Mouse (Mus musculus) cortical plate, adult 2 months (tissue): ENCODE data around the gene Meiob. TPM values are rescaled to one million over a fixed set of nuclear protein-coding genes. Genes with fewer than 3 reads are reported as not detected.
A peak's percentile ranks its signal among the peaks of the same experiment; 100 is the strongest.

ENCODE experiments used
- H3K27ac ChIP-seq: fragments of 200-500 bp; 2 replicates; pipeline ENCODE4 v1.5.1; 2012; ENCODE audit warnings: low read length, control low read depth, inconsistent platforms; ENCODE audit not compliant: insufficient read depth
- H3K4me1 ChIP-seq: fragments of 200-500 bp; 2 replicates; pipeline ENCODE4 v1.6.1; 2011; ENCODE audit warnings: low read length; ENCODE audit not compliant: control insufficient read depth, insufficient read depth
- H3K4me3 ChIP-seq: fragments of 200-500 bp; 2 replicates; pipeline ENCODE4 v1.5.1; 2011; ENCODE audit warnings: mild to moderate bottlenecking, low read length, control low read depth; ENCODE audit not compliant: insufficient read depth
- CTCF ChIP-seq: fragments of 200-500 bp; IDR thresholded peaks from 2 replicates; pipeline ENCODE4 v1.5.1; 2011; ENCODE audit warnings: mild to moderate bottlenecking, control low read depth, low read length; ENCODE audit not compliant: insufficient read depth; ENCODE audit errors: extremely low read depth
- POLR2A ChIP-seq: fragments of 200-500 bp; IDR thresholded peaks from 2 replicates; pipeline ENCODE4 v1.6.1; 2011; ENCODE audit warnings: mild to moderate bottlenecking, low read length, control low read depth; ENCODE audit not compliant: insufficient read depth; ENCODE audit errors: extremely low read depth
- polyA plus RNA-seq: library from polyadenylated mRNA; depleted of rRNA; stranded (reverse); fragments of >200 nt; gene quantifications from 2 replicates; pipeline ENCODE4 v1.2.3, GENCODE M21; 2012

Gene Meiob
- polyA plus RNA-seq, 1 experiment: not detected

GRCm38 (mm10) chr17:24818172-24818571 is 14.1 kb downstream of the Meiob start:
- Histone ChIP-seq H3K4me3 (no peak overlapping the region), H3K4me1 (no peaks in the 10 kb centered on the region), H3K27ac (no peak overlapping the region)
- TF ChIP-seq CTCF (no peak), POLR2A (no peak)

GRCm38 (mm10) chr17:24819469-24819868 is 15.4 kb downstream of the Meiob start:
- no peak overlapping the region for H3K27ac ChIP-seq
- no peaks in the 10 kb centered on the region for H3K4me1 ChIP-seq
- TF ChIP-seq CTCF: no peak
- TF ChIP-seq POLR2A: no peak
- H3K4me3 ChIP-seq: no peak overlapping the region

- Histone ChIP-seq H3K4me1 (no peaks in the 10 kb centered on the region), H3K4me3 (no peak overlapping the region), H3K27ac (no peak overlapping the region)
- TF ChIP-seq CTCF (no peak), POLR2A (no peak)
These were observed 17.5 kb downstream of the Meiob start for GRCm38 (mm10) chr17:24821351-24822280.

DNA sequence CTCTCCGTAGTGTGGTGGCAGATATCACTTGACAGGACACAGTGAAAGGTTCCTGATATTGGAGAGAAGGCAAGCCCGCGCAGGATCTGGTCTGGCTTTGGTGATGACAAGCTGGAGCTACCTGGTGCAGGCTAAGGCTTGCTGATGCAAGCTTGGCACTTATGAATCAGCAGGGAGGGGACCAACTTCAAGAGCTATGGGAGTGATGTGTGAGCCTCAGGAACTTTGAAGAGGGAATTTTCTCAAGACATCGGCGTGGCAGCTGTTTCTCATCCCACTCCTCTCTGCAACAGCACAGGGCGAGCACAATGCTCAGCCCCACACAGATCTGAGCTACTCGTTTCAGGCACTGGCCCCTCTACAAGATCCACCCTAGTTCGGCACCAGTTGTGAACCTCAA is 35.8 kb downstream of the Meiob start, which contains the start of gene Hagh:
Gene Hagh, plus strand, starts transcription at position 302 of the 400 bp plus-strand sequence.
- no peak within 1 kb of the TSS for H3K4me3 ChIP-seq
- peaks cover 3% of the 10 kb centered on the region; the same call in 1 of the 2 replicates for H3K4me1 ChIP-seq
- H3K27ac ChIP-seq: no peak within 1 kb of the TSS
- TF ChIP-seq POLR2A (no peak), CTCF (no peak)

DNA sequence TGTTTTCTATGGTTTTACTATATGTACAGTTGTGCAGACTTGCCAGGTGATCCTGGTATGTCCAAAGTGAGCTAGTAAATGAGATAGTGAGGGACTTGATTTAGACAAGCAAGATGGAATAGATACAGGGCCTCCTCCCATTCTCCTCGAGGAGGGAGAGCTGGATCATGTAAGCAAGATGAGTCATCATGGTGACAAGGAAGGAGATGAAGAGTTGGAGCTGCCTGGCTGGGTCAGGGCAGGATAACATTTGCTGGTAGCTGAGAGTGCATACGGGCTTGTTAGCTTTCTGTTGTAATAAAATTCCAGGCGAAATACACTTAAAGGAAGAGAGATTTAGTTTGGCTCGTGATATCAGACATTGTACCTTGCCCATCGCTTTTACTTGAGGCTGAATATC is 36.3 kb downstream of the Meiob start:
- Histone ChIP-seq H3K4me3 (no peak overlapping the region), H3K4me1 (peaks cover 3% of the 10 kb centered on the region; the same call in 1 of the 2 replicates), H3K27ac (no peak overlapping the region)
- TF ChIP-seq POLR2A: no peak
- no peak for TF ChIP-seq CTCF

DNA sequence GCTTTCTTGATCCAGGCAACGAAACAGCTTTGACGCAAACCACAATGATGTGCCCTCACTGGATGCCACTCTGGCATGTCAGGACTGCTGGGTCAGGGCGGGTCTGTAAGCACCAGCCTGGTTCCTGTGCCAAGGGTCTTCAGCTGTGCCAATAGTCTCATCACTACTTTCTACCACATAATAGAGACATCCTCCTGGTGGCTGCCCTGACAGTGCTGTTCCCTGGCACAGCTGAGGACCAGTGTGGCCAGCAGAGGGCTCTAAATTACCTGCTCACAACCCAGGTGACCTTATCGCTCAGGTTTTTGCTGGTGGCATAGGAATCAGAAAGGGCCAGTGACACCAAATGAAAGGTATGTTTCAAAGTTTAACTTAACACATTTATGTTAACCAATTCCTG is 37.0 kb downstream of the Meiob start:
- H3K4me3 ChIP-seq: no peak overlapping the region
- no peak overlapping the region for H3K27ac ChIP-seq
- TF ChIP-seq CTCF: peak; percentile 16; the same call in 1 of the 2 replicates
- TF ChIP-seq POLR2A: no peak
- peaks cover 3% of the 10 kb centered on the region; the same call in 1 of the 2 replicates for H3K4me1 ChIP-seq

- peaks cover 3% of the 10 kb centered on the region; the same call in 1 of the 2 replicates for H3K4me1 ChIP-seq
- H3K27ac ChIP-seq: no peak overlapping the region
- no peak overlapping the region for H3K4me3 ChIP-seq
- TF ChIP-seq POLR2A (no peak), CTCF (no peak)
These were observed 38.5 kb downstream of the Meiob start for GRCm38 (mm10) chr17:24842631-24843030.

- Histone ChIP-seq H3K4me1 (peaks cover 5% of the 10 kb centered on the region), H3K27ac (no peak overlapping the region), H3K4me3 (no peak overlapping the region)
- TF ChIP-seq POLR2A (no peak), CTCF (no peak)
These were observed 40.4 kb downstream of the Meiob start for GRCm38 (mm10) chr17:24844525-24844924.

DNA sequence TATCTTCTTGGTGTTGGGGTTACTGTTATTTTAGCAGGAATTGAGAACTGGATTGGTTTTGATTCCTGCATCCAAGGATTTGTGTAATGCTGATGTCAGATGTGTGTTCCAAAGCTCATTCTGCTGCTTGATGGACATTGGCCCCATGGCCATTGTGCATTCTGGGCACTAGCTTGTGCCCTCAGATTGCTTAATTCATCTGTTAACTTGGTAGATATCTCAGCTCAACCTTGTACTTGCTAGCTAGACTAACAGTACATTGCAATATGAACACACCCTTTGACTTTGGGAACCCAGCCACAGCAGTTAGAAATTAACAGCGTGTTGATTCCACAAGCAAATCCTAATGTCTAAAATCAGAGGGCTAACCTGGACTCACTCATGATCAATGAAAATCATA is 43.3 kb downstream of the Meiob start:
- Histone ChIP-seq H3K4me3 (no peak overlapping the region), H3K27ac (no peak overlapping the region), H3K4me1 (peaks cover 8% of the 10 kb centered on the region)
- TF ChIP-seq POLR2A: no peak
- no peak for TF ChIP-seq CTCF

DNA sequence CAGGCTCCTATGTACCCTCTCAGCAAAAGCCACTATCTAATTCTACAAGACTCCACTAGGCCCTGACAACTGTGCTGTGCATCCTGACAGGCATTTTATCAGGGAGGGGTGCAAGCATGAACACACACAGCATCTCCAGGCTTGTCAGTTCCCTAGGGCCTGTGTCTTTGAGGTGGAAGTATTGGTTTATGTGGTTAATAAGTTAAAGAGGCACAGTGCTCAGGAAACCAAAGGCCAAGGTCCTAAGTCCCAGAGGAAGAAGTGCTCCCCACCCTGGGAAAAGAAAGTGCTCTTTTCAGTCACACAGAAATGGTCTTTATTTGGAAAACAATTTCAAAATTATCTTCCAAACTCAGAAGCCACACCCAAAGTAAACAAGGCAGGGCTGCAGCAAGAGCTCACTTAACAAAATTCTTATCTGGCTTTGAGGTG is 44.5 kb downstream of the Meiob start:
- Histone ChIP-seq H3K27ac (no peak overlapping the region), H3K4me3 (no peak overlapping the region), H3K4me1 (peaks cover 8% of the 10 kb centered on the region)
- TF ChIP-seq CTCF (no peak), POLR2A (no peak)

DNA sequence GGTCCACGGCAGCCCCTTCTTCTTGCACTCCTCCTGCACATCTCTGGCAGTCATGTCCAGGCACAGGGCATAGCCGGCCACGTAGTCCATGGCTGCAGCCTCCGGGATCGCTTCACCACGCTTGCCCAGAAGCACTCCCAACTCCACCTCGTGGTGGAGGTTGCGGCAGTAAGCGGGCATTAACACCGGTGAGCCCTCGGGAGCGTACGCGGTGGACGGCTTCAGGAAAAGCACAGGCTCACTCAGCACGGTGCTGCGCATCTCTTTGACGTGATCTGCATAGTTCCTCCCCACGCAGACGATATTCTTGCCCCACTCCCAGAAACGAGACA is 45.6 kb downstream of the Meiob start:
- H3K27ac ChIP-seq: peak overlapping the region; percentile 96
- no peak for TF ChIP-seq CTCF
- peak; percentile 54 for TF ChIP-seq POLR2A
- peak overlapping the region; percentile 72 for H3K4me3 ChIP-seq
- peaks cover 8% of the 10 kb centered on the region for H3K4me1 ChIP-seq
